Mouse (Mus musculus): Measurements from ENCODE around the gene Rerg.
A peak's percentile ranks its signal among the peaks of the same experiment; 100 is the strongest.
"Not testable (repeated sequence)": the region's sequence is repeated elsewhere in the genome, so short reads cannot be mapped to it uniquely, and the experiment has no call there.

The Rerg gene

DNA sequence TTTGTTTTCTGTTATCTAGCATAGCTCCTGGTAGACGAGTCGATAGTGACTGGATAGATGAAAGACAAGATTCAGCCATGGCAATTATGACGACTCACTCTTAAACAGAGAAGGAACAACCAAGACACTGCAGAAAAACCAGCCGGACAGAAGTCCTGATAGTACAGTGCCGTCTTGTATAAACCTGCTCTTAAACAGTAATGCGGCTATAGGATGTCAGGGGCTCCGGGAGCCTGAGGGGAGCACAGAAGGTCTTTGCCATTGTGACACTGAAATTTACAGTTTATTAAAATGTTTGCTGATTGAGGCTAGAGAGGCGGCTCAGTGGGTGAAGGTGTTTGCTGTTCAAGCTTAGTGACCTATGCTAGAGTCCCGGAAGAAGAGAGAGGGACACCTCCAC lies 98.8 kb downstream of the Rerg start:
- DNase-seq = no peak

DNA sequence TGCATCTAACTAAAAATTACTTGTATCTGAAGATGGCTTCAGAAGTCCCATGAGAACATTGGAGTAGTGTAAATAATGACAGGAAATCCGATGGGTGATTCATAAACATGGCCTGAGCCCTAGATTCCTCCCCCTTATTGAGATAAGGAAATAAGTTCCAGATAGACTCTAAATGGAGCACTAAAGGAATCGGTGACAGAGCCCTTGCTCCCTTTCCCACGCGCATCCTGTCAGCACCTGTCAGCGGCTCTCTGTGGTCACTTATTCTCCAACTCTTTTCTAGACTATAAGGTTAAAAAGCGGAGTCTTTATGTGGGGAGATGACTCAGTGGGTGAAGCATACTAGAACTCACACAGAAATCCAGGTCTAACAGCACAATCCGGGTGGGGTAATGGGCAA lies 104.8 kb downstream of the Rerg start:
- no peak for DNase-seq

DNA sequence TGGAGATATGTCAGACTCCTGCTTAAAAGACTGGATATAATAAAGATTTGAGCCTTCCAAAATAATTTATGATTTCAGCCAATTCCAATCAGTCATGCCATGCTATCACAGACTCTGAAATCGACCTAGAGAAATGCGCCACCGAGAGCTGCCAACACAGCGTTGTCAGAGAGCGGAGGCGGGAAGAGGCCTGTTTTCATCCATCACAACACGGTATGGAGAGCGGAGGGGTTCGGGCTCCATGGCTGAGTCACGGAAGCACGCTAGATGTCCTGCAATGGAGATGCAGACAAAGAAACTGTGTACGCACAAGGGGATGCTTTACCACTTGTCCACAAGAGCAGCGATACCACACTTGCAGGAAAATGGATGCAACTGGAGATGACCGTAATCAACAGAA lies 105.5 kb downstream of the Rerg start:
- no peak for DNase-seq

DNA sequence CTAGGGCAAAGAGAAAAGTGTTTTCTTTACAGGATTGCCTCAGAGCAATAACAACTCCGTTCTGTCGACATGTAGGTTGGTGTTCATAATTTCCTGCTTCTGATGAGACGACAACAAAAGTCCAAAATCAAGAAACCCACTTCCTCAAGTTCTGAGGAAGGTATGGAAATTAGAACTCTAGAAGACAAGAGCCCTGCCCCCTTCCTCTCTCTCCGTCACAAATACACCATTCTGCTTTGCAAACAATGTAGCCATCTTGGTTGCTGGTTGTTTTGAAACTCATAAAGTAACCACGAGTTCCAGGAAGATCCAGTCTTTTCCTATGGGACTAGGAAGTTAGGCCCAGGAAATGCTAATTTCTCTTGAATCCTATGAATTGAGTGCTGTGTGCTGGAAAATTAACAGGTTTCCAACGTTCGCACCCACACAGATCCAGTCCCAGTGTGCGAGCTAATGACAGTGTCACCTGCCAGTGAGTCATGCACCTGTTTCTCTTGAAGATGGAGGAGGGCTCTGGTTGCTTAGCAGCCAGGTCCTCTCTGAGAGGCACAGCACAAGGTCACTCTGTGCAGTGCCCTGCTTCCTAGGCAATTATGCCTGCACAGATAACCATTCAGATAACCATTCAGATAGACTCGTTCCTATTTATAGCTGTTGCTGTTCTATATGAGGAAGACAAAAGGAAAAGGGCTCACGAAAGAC lies 106.9 kb downstream of the Rerg start:
- DNase-seq = no peak

DNA sequence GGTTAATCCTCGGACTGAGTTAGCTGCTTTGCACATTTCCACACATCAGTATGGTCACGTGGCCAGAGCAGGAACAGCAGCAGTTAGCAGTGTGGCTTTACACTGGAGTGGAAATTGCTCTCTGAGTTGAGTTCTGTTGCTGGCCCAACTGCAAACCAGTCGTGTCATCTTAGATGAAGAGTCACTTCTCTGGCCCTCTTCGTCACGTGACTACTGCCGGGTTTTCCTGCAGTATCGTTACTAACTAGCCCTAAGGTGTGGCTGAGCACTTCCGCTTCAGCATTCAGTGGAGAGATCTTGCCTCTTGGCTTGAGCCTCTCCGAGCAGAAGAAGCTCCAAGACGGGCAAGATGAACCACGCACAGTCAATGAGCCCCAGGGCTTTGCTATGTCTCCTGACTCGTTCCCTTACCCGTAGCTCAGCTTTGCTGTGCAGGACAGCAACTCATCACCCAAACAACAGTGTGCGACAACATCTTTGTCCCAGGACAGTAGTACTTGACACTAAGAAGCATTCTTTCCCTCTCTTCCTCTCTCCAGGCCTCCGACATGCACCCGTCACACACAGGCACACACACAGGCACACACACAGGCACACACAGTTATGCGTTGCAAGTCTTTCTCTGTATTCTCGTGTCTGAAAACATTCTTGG lies 108.3 kb downstream of the Rerg start:
- no peak for DNase-seq

DNA sequence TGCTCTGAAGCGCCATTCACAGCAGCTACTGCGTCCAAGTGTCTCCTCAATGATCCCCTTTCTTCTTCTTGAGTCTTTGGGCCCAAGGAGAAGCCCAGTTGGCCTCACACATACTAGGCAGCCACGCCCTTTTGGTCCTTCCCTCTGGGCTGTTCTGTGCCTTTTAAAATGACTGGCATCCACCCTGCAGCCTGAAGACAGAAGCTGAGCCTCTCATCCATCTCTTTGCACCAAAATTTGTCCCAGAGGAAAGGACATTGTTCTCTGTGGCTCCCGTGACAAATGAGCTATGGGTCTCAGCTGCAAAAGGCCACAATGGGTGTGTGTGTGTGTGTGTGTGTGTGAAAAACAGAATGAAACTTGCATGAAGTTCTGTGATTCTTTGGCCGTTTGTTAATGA lies 109.7 kb downstream of the Rerg start:
- no peak for DNase-seq

DNA sequence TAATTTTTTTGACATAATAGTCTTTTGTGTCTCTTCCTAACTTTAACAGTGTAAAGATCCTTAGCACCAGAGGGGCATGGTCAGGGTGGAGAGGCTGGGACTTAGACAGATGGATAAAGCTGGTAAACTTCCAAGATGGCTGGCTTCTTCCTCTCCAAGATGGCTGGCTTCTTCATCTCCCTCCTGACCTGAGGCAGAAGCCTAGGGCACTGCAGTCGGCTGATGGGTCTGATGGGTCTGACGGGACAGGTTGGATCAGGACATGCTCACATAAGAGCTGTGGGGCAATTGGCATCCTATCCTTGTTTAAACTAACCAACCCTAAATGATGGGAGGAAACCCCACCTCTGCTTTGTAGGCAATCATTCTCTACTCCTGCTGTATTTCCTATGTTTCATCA lies 112.0 kb downstream of the Rerg start:
- DNase-seq = no peak

DNA sequence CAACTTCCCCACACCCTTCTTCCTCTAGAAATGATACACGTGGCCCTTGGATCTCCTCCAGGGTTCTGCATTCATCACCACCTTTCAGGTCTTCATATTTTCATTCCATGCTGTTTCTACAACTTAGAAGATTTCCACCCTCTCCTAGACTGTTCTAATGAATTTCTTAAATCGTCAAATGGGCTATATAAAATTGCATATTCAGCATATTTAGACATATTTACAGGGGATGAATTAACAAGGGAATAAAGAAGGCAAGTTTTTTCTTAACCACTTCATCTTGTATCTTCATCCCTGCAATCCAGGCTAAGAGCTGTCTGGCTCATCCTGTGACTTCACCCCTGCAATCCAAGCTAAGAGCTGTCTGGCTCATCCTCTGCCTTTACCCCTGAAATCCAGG lies 116.2 kb downstream of the Rerg start:
- DNase-seq = no peak

DNA sequence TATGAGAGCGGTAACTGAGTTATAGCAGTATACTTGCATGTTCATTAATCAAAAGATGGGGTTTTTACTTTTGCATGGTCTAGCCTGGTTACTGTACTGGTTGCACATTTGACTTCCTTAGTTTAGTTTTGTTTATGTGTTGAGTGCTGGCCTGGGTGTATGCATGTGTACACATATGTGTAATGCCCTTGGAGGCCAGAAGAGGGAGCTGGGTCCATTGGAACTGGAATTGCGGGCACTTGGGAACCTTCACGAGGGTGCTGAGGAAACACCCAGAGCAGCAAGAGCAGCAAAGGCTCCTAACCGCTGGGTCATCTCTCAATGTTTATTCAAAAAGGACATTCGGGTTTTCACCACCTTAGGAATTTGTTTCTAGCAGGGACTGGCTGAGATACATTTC lies 116.8 kb downstream of the Rerg start:
- DNase-seq = peak; percentile 26 to 47

DNA sequence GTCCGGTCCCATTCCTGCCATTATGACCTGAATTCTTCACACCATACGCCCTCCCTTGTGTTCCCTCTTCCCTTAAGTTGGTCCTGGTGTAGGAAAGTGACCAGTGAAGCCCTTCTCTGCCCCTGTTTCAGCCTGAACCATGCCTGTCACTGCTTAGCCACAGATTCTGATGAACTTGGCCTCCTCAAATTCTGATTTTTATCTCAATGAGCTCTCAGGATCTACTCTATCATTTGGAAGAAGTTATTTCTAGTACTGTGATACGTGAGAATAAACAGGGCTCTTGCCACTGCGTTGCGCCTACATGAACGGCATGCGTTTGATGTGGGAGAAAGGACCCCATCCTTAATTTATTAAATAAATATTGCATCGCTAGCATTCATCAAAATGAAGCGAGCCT lies 117.3 kb downstream of the Rerg start:
- no peak for DNase-seq

DNA sequence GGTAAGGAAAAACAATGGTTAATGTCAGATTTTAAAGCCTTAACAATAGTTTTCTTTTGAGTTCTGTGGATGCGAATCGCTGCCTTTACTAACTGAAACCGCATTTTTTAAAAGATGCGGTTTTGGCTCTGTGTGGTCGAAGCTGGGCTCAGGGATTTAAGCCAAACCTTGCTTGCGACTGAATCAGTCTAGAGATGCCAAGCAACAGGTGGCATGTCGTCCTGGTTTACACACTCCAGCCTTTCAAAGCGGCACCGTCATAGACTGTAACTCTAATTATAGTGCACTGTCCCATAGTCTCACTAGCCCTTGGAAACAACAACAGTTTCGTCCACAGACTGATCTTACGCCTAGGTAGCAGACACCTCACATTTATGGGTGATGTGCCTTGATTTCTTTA lies 123.3 kb downstream of the Rerg start:
- no peak for DNase-seq

DNA sequence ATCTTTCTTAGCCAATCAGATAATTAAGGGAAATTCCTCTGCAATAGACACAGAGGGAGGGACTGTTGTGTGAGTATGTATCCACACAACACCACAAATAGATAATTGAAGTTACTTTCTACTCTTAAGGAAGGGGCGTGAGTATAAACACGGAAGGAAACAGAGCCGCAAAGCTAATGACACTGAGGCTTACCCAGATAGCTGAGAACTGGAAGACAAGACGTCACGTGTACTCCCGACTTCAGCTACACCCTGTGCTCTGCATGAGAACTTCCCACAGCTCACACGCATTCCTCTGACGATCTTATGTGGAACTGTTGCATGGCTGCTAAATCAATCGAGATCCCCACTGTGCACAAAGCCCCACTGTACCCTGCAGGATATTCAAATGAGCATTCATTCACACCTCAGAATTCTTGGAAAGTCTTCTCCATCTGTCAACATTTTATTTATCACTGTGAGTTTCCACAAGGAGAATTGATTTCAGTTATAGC lies 125.2 kb downstream of the Rerg start:
- peak; percentile 9 to 26 for DNase-seq

DNA sequence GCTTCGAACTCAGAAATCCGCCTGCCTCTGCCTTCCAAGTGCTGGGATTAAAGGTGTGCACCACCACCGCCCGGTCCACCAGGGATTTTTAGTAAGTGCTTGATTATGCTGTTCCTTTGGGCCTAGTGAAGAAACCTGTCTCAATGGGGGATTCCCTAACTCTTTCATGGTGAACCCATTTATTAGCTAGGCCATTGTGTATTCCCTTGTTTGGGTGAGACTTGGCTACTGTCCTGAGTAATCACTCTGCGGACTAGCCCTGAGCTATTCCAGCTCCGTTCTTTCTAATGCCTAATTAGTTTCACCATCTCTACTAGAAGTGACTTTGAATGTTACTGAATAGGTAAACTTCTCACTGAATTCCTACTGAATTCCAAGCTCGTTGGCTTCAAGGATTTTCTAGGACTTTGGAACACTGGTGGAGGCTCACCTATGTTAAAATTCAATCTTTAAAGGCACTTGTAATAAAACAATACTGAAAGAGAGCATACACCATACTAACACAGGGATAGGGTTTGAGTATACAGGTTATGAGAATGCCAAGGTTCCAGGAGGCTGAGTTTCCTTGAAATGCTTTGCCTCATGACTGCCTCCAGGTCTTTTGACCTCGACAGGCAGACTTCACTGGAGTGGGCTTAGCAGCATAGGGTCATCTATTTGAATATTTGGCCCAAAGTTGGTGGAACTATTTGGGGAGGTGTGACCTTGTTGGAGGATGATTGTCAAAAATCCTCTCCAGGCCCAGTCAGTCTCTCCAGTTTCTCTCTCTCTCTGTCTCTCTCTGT lies 134.5 kb downstream of the Rerg start:
- not testable (repeated sequence) for DNase-seq

DNA sequence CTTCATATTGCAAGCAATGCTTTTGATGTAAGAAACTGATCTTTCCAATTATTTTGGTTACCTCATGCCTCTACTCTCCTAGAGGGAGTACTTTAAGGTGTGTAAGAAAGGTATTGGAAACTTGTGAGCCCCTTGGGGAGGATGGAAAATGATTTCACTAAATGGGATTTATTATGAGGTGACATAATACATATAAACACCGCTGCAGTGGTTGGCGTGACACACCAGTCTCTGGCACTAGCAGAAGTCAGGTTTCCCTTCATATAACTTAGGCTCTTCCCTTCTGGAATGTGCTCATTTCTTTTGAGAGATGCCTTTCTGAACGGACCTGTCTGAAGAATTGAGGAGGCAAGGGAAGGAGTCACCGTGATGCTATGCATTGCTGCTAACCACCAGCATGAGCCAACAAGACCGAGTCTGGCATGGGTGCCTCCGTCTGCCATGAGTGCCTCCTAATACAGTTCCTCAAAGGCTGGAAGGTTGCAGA lies 139.6 kb downstream of the Rerg start:
- DNase-seq = no peak

DNA sequence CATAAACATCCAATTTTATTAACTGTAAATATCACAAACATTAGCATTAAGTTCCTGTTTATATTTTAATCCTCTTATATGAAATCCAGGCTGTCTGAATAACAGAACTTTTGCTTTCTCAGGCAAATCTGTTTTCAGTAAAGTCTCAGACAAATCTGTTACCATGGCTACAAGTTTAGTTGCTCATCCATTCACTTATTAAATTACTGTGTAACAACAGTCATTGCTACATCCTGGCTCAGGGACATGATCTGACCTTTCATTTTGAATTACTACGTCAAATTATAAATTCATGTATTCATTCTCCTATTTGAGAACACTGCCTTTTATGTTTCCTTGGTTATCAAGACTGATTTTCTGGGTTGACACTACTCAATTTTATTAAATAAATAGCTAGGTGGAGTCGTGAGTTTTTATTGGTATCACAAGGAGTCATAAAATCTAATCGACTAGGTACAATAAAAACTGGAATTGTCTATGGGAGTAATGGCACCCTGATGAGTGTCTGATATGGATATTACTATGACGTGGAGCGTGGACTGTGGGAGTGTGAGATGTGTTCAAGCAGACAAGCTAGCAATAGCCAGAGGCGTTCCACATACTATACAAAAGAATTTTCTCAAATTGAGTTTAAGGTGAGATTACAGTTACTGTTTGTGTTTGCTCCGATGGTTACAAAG lies 140.2 kb downstream of the Rerg start:
- no peak for DNase-seq

DNA sequence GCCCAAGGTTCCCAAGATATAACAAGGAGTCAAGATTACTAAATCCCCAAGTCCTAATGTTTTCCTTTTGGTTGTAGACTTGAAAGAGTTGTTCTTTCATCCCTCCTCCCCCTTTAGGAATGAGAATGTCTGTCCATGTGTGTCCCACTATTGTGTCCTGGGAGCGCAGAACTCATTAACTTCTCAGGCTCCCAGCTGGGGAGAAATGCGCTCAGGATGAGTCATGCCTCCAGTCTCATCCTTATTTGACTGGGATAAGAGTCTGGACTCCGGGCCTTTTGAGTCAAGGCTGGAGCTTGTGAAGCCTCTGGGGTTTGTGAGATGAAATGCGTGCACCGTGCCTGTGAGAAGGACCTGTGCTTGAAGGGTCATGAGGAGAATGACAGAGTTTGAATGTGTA lies 144.8 kb downstream of the Rerg start:
- no peak for DNase-seq

DNA sequence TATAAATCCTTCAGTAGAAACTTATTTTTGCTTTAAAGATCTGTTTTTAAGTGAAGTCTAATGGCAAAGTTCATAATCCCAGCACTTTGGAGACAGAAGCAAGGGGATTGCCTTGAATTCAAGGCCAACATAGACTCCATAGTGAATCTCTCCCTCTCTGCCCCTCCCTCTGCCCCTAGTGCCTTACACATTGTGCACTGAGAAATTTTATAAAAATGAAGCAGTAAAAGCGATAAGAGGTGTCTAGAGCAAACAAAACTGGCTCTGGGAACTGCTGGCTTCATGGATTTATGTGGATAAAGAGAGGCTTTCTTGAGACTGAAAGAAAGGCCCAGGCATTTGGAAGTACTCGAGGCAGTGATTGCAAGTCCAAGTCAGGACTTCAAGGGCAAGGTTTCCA lies 145.8 kb downstream of the Rerg start:
- no peak for DNase-seq

DNA sequence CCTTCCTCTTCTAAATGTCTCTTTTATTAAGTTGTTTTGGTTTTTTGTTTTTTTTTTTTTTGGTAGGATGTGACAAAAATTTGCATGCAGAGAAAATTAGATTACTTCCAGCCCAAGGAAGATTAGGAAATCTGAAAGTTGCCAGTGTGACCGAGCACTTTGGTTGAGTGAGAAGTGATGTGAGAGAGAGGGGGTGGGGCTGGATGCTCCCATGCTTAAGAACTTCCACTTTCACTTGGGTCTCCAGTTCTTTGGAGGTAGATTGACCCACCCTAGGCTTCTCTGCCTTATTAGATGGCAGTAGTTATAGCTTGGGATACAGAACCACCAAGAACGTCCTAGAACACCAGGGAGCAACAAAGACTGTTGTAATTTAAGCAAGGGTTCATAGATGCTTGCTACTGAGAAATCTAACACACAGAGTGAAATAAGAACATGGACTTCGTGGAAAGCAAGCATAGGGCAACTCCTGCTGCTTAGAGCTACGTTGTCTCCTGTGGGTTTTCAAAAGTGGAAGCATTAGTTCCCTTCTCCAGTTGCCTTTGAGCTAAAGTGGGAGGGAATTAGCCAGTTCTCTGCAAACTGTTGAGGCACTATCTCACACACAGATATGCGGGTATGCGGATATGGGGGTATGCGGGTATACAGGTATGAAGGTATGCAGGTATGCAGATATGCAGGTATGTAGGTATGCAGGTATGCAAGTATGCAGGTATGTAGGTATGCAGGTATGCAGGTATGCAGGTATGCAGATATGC lies 152.9 kb downstream of the Rerg start:
- DNase-seq = no peak

DNA sequence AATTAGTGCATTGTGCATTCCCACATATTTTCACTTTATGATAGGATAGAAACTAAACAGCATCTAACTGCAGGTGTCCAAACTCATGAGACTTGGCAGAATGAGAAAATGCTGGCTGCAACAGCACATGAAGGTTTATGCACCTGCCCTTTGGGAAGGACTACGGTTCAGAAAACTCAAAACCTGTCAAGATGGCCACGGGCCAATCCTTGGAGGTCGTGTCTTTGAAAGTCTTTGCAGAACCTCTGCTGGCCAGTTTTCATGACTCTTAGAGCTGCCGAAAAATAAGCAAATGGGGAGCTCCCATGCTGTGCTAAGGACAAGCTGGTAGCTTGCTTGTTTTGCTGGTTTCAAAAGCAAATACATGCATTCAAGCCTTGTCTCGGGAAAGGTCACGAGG lies 156.0 kb downstream of the Rerg start:
- no peak for DNase-seq

DNA sequence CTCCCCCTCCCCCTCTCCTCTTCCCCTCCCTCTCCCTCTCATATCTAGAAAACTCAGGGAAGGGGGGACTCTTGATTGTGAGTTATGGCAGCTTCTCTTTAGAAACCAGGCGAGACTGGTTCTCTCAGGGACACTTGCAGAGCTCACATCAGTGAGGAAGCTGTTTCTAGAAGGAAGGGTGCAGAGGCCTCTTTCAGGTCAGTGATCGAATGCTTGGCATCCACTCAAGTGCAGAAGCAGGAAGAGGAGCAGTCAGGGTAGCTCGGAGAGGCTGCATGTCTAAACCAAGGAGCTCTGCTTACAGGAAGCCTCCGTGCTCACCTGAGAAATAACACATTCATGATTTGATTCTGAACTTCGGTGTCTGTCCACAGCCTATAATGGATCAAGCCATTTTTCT lies 159.1 kb downstream of the Rerg start:
- DNase-seq = no peak

Measured in lung, adult 18-20 months (tissue).